Mouse (Mus musculus) stomach, postnatal 0 days (tissue): ENCODE data around the gene Nos1.

Experiments
- CTCF ChIP-seq: IDR thresholded peaks from 2 replicates; pipeline ENCODE4 v1.5.1; 2016; ENCODE audit warnings: antibody characterized with exemption, low read depth, mild to moderate bottlenecking, moderate library complexity
- EP300 ChIP-seq: optimal IDR thresholded peaks from 2 replicates; pipeline ENCODE3; 2016; ENCODE audit warnings: antibody characterized with exemption

DNA sequence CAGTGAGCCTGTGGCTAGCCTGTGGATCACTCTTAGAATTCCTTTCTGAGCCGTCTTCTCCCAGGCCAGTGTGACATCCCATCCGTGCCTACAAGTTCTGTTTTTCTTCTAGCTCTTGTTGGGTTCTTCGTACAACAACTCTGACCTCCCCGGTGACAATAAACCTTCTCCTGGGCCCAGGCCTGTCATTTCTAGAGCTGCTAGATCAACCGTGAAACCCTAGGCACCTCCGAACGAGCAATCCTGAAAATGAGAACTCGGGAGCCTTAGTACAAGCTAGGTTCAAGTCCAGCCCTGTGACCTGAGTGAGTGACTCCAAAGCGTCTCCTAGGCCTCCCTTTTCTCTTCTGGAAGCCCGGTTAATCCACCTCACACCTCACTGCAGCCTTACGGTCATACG is 69.6 kb downstream of the Nos1 start:
- TF ChIP-seq CTCF (no peak), EP300 (no peak)
